Mouse (Mus musculus): ENCODE measurements around the gene Palld. TPM values are rescaled to one million over a fixed set of nuclear protein-coding genes. Genes with fewer than 3 reads are reported as not detected.

The Palld gene
- total and polyA plus RNA-seq, 3 experiments: 0.87 to 7.1 (median 2.6) TPM

DNA sequence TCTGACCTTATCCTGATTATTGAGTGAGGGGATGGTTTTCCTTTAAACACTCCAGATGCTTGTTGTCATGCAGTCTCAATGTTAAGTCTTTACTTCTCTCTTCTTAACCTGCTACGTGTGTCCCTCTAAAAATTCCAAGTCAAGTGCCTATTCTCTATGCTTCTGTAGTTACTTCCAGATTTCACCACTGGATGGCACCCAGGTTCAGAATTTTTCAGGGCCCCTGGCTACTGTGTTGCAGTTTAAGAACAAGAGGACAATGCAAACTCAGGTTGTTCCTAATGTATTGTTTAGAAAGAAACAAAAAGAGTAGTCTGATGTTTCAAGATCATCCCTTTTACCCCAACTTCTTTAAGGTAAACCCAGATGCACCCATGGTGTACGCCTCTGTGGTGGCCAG is 8.4 kb downstream of the Palld start:
- DNase-seq (ENCODE audit: extremely low read depth): peak; percentile 37
- no peak overlapping the region for H3K27ac ChIP-seq (ENCODE audit: insufficient read depth, low read depth)
- in situ Hi-C loops (cut with MboI; ENCODE audit: low pct_ligation_motif_present, low pct_unique_long_range_greater_than_20kb, low sequenced_read_pairs): loop anchor here (25.0 kb wide), 1 partner anchor 143 kb away; no protein-coding TSS in a partner anchor
- dilution Hi-C loops (cut with MboI; ENCODE audit: extremely low pct_ligation_motif_present, extremely low pct_unique_long_range_greater_than_20kb, low sequenced_read_pairs): no loop called here
- no peaks in the 10 kb centered on the region for H3K4me1 ChIP-seq (ENCODE audit: control insufficient read depth in 1 of 2, insufficient read depth in 2 of 2)
- no peaks in the 10 kb centered on the region for H3K9me3 ChIP-seq (replicated peaks; ENCODE audit: low read length)
- no peaks in the 10 kb centered on the region for H3K36me3 ChIP-seq (replicated peaks in 1 of 2; ENCODE audit: control insufficient read depth in 1 of 2, insufficient read depth in 1 of 2, low read length in 1 of 2)
- no peak overlapping the region for H3K9ac ChIP-seq (ENCODE audit: insufficient read depth, low read depth)
- H3K27me3 ChIP-seq (replicated peaks): no peaks in the 10 kb centered on the region
- TF ChIP-seq JUN (IDR thresholded peaks at IDR 0.05; ENCODE audit: insufficient read depth, low read depth, low read length): no peak
- no peak for TF ChIP-seq MEF2A (IDR thresholded peaks at IDR 0.05; ENCODE audit: borderline replicate concordance, low read depth, low read length)
- peak; percentile 67 for TF ChIP-seq SMC3 (IDR thresholded peaks at IDR 0.05; ENCODE audit: low read depth, low read length)
- TF ChIP-seq USF2 (conservative IDR thresholded peaks at IDR 0.05; ENCODE audit: low read depth, low read length): no peak
- TF ChIP-seq RAD21 (IDR thresholded peaks at IDR 0.05; ENCODE audit: low read depth, low read length): peak; percentile 66
- peak; percentile 19 to 70; a peak in 2 of 4 replicates for TF ChIP-seq CTCF (conservative IDR thresholded peaks at IDR 0.05 in 1 of 2, IDR thresholded peaks at IDR 0.05 in 1 of 2; ENCODE audit: low read depth in 2 of 2, low read length in 2 of 2)
- no peak for TF ChIP-seq POLR2AphosphoS2 (IDR thresholded peaks at IDR 0.05; ENCODE audit: low read depth, low read length)
- TF ChIP-seq BHLHE40 (IDR thresholded peaks at IDR 0.05; ENCODE audit: low read depth, low read length): no peak
- TF ChIP-seq TBP (conservative IDR thresholded peaks at IDR 0.05; ENCODE audit: low read depth, low read length): no peak
- no peak for TF ChIP-seq CHD1 (IDR thresholded peaks at IDR 0.05; ENCODE audit: low read depth, low read length)
- TF ChIP-seq CHD2 (IDR thresholded peaks at IDR 0.05; ENCODE audit: low read length): no peak
- TF ChIP-seq POLR2A (IDR thresholded peaks at IDR 0.05; ENCODE audit: low read depth, low read length): no peak
- no peak for TF ChIP-seq MAFK (IDR thresholded peaks at IDR 0.05; ENCODE audit: insufficient replicate concordance, low read length)
- TF ChIP-seq MXI1 (IDR thresholded peaks at IDR 0.05; ENCODE audit: low read depth, low read length): no peak
- TF ChIP-seq SIN3A (IDR thresholded peaks at IDR 0.05; ENCODE audit: low read length): no peak
- TF ChIP-seq ELF1 (IDR thresholded peaks at IDR 0.05; ENCODE audit: low read depth, low read length): no peak
- no peak overlapping the region for H3K4me3 ChIP-seq (replicated peaks in 1 of 3; ENCODE audit: low read depth in 2 of 3, low read length in 2 of 3, poor library complexity in 1 of 3)
- no peaks in the 10 kb centered on the region for H3K79me2 ChIP-seq (replicated peaks; ENCODE audit: control insufficient read depth, extremely low read depth, insufficient read depth, poor library complexity, severe bottlenecking)
- H3K4me2 ChIP-seq (ENCODE audit: insufficient read depth, low read depth, poor library complexity, severe bottlenecking): no peak overlapping the region

DNA sequence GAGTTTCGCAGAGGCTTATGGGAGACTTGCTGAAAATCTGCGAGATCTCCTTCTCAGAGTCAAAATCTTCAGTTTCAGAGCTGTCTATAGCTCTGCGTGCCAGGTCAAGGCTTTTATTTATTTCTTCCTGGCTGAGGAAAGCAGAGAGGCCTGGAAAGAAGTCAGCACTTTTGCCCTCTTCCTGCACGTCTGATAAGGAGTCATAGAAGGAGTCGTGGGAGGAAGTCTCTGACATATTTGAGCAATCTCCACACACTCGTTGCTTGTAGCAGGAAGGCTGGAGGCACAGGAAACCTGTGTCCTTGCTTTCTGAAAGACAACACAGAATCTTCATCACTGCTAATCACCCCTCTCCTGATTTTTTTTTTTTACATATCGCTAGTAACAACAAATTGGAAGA is 24.9 kb downstream of the Palld start:
- Histone ChIP-seq H3K4me1 (ENCODE audit: control insufficient read depth in 1 of 2, insufficient read depth in 2 of 2) (no peaks in the 10 kb centered on the region), H3K79me2 (replicated peaks; ENCODE audit: control insufficient read depth, extremely low read depth, insufficient read depth, poor library complexity, severe bottlenecking) (no peaks in the 10 kb centered on the region), H3K4me2 (ENCODE audit: insufficient read depth, low read depth, poor library complexity, severe bottlenecking) (no peak overlapping the region), H3K36me3 (replicated peaks in 1 of 2; ENCODE audit: control insufficient read depth in 1 of 2, insufficient read depth in 1 of 2, low read length in 1 of 2) (no peaks in the 10 kb centered on the region), H3K27me3 (replicated peaks) (no peaks in the 10 kb centered on the region), H3K9ac (ENCODE audit: insufficient read depth, low read depth) (no peak overlapping the region), H3K4me3 (replicated peaks in 1 of 3; ENCODE audit: low read depth in 2 of 3, low read length in 2 of 3, poor library complexity in 1 of 3) (no peak overlapping the region), H3K27ac (ENCODE audit: insufficient read depth, low read depth) (no peak overlapping the region), H3K9me3 (replicated peaks; ENCODE audit: low read length) (no peaks in the 10 kb centered on the region)
- no peak for DNase-seq (ENCODE audit: extremely low read depth)
- dilution Hi-C loops (cut with MboI; ENCODE audit: extremely low pct_ligation_motif_present, extremely low pct_unique_long_range_greater_than_20kb, low sequenced_read_pairs): no loop called here
- in situ Hi-C loops (cut with MboI; ENCODE audit: low pct_ligation_motif_present, low pct_unique_long_range_greater_than_20kb, low sequenced_read_pairs): loop anchor here (25.0 kb wide), 1 partner anchor 160 kb away; no protein-coding TSS in a partner anchor
- TF ChIP-seq HCFC1 (IDR thresholded peaks at IDR 0.05; ENCODE audit: low read depth, low read length): no peak
- TF ChIP-seq UBTF (IDR thresholded peaks at IDR 0.05; ENCODE audit: low read depth, low read length): no peak
- TF ChIP-seq ZKSCAN1 (IDR thresholded peaks at IDR 0.05; ENCODE audit: borderline replicate concordance, low read depth, low read length): no peak
- no peak for TF ChIP-seq MAX (IDR thresholded peaks at IDR 0.05; ENCODE audit: low read length)
- no peak for TF ChIP-seq USF2 (conservative IDR thresholded peaks at IDR 0.05; ENCODE audit: low read depth, low read length)
- TF ChIP-seq POLR2A (IDR thresholded peaks at IDR 0.05; ENCODE audit: low read depth, low read length): no peak
- no peak for TF ChIP-seq MXI1 (IDR thresholded peaks at IDR 0.05; ENCODE audit: low read depth, low read length)
- no peak for TF ChIP-seq MYC (IDR thresholded peaks at IDR 0.05; ENCODE audit: low read depth, low read length)
- TF ChIP-seq SMC3 (IDR thresholded peaks at IDR 0.05; ENCODE audit: low read depth, low read length): no peak
- no peak for TF ChIP-seq KAT2A (IDR thresholded peaks at IDR 0.05; ENCODE audit: insufficient replicate concordance, low read length)
- TF ChIP-seq RCOR1 (conservative IDR thresholded peaks at IDR 0.05; ENCODE audit: low read depth, low read length): no peak
